Mouse (Mus musculus) ES-Bruce4 (cell line): ENCODE measurements around the gene Ccdc71. TPM values are rescaled to one million over a fixed set of nuclear protein-coding genes. Genes with fewer than 3 reads are reported as not detected.

Experiments used
- H3K27ac ChIP-seq: 2 replicates; pipeline ENCODE4 v1.5.1; 2012; ENCODE audit warnings: low read length, inconsistent platforms; ENCODE audit not compliant: insufficient read depth
- H3K27me3 ChIP-seq: 2 replicates; pipeline ENCODE4 v1.6.1; 2012; ENCODE audit warnings: mild to moderate bottlenecking, low read length, inconsistent platforms; ENCODE audit not compliant: control insufficient read depth, poor library complexity, insufficient read depth, severe bottlenecking
- H3K36me3 ChIP-seq: 2 replicates; pipeline ENCODE4 v1.6.1; 2012; ENCODE audit warnings: inconsistent platforms, mild to moderate bottlenecking, low read length, moderate library complexity; ENCODE audit not compliant: control insufficient read depth, poor library complexity, insufficient read depth, severe bottlenecking
- H3K4me1 ChIP-seq: one replicate; pipeline ENCODE4 v1.8.1; 2011; ENCODE audit warnings: low read length; ENCODE audit not compliant: control insufficient read depth, insufficient read depth
- H3K4me3 ChIP-seq: 2 replicates; pipeline ENCODE4 v1.5.1; 2011; ENCODE audit warnings: low read depth, mild to moderate bottlenecking, low read length
- H3K9ac ChIP-seq: 2 replicates; pipeline ENCODE4 v1.6.1; 2012; ENCODE audit warnings: low read depth, mild to moderate bottlenecking, inconsistent platforms; ENCODE audit not compliant: poor library complexity, severe bottlenecking
- H3K9me3 ChIP-seq: replicated peaks from 2 replicates; pipeline ENCODE4 v1.6.1; 2012; ENCODE audit warnings: mild to moderate bottlenecking, low read length, inconsistent platforms; ENCODE audit not compliant: control insufficient read depth, poor library complexity, insufficient read depth, severe bottlenecking
- CTCF ChIP-seq: IDR thresholded peaks from one replicate; pipeline ENCODE4 v1.8.1; 2011; ENCODE audit warnings: low read depth, low read length
- EP300 ChIP-seq: IDR thresholded peaks from 2 replicates; pipeline ENCODE4 v1.6.1; 2011; ENCODE audit warnings: low read depth, low read length; ENCODE audit not compliant: insufficient read depth
- POLR2A ChIP-seq: IDR thresholded peaks from one replicate; pipeline ENCODE4 v1.8.1; 2011; ENCODE audit warnings: low read length; ENCODE audit not compliant: insufficient read depth
- polyA plus RNA-seq: library from polyadenylated mRNA; stranded (reverse); fragments of >200 nt; gene quantifications from 2 replicates; pipeline ENCODE4 v1.2.4, GENCODE M21; 2011; ENCODE audit warnings: low read depth; ENCODE audit not compliant: missing spikeins, insufficient read depth, insufficient read length

Gene Ccdc71
- polyA plus RNA-seq, 1 experiment = 31.6 TPM

DNA sequence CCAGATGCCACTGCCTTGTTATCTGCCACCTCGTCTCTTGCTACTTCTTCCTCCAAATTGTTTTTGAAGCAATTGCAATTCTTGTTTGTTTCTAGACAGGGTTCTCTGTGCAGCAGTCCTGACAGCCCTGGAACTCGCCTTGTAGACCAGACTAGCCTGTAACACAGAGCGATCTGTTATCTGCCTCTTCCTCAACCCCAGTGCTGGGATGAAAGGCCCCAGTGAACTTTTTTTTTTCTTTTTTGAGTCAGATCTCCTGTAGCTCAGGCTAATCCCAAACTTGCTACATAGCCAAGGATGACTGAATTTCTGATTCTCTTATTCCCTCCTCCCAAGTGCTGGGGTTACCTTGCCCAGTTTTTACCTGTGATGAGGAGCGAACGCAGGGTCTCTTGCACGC, 5.9 kb upstream of the Ccdc71 start:
- H3K9me3 ChIP-seq = no peaks in the 10 kb centered on the region
- H3K36me3 ChIP-seq = no peaks in the 10 kb centered on the region
- no peak overlapping the region for H3K9ac ChIP-seq
- no peak overlapping the region for H3K4me3 ChIP-seq
- H3K27ac ChIP-seq = no peak overlapping the region
- TF ChIP-seq EP300 = no peak
- no peak for TF ChIP-seq POLR2A
- TF ChIP-seq CTCF = no peak
- peaks cover 8% of the 10 kb centered on the region for H3K4me1 ChIP-seq
- no peaks in the 10 kb centered on the region for H3K27me3 ChIP-seq

DNA sequence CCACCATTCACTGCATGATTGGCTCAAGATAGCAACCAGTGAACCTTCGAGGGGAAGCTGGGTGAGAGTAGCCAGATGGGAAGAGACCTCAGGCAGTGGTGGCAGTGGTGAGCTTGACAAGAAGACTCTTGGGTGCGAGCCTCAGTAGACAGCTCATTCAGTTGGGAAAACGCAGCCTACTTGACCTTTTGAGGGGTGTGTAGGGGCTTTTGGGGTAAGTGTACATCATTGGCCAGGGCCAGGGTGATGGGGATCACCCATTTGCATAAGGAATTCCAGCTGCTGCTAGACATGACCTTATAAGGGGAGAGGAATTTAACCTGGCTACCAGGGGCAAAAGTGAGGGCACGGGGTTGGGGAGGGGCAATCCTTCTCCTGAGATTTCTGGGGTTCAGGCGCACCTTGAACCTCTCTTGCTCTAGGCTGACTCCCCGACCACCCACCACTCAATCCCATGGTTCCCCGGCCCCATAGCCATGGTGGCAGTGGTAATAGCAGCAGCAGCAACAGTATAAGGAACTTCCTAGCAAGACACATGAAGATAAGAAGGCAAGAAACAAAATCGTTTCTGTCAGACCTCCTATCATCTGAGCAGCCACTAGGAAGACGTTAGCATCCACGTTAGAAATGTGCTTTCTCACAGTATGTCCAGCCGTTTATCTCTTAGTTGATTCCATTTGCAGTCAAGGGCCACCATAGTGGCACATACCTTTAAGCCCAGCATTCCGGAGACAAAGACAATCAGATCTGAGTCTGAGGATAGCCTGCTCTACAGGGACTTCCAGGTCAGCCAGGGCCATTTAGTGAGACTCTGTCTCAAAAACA, 4.4 kb upstream of the Ccdc71 start:
- no peak overlapping the region for H3K9ac ChIP-seq
- TF ChIP-seq POLR2A = no peak
- no peak for TF ChIP-seq EP300
- TF ChIP-seq CTCF = no peak
- H3K4me1 ChIP-seq = peaks cover 8% of the 10 kb centered on the region
- H3K27me3 ChIP-seq = no peaks in the 10 kb centered on the region
- H3K27ac ChIP-seq = no peak overlapping the region
- no peak overlapping the region for H3K4me3 ChIP-seq
- H3K9me3 ChIP-seq = no peaks in the 10 kb centered on the region
- H3K36me3 ChIP-seq = no peaks in the 10 kb centered on the region

DNA sequence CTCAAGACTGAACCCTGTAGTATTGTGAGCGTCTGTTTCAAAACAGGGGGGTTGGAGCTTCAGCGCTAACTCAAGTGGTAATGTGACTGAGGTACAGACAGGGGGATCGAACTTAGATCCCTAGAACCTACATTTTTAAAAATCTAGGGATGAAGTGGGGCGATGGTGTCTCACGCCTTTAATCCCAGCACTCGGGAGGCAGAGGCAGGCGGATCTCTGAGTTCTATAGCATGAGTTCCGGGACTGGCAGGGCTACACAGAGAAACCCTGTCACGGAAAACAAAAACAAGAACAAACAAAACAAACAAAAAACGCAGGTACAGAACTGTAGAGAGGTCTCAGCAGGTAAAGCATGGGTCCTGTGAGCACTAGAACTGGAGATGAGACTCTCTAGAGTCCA, 3.4 kb upstream of the Ccdc71 start:
- no peak for TF ChIP-seq POLR2A
- TF ChIP-seq EP300 = no peak
- no peak for TF ChIP-seq CTCF
- Histone ChIP-seq H3K27ac (no peak overlapping the region), H3K9ac (no peak overlapping the region), H3K4me3 (no peak overlapping the region), H3K4me1 (peaks cover 8% of the 10 kb centered on the region), H3K27me3 (no peaks in the 10 kb centered on the region), H3K36me3 (no peaks in the 10 kb centered on the region), H3K9me3 (no peaks in the 10 kb centered on the region)

DNA sequence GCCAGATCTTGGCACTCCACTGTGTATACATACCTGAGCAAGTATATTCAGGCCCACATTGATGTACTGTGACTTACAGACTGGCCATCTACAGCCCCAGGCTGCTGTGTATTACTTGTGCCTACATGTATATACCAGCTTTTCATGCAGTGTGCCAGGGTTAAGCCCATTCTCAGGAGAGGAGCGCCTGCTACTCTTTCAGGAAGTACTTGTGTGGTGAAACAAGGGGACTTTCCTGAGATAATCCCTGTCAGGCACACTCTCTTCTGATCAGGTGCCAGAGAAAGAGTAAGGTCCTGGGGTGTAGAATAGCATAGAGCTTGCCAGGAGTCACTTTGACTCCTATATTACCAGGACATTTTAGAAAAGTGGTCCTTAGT, 398 bp upstream of the Ccdc71 start:
- Histone ChIP-seq H3K9me3 (no peaks in the 10 kb centered on the region), H3K27ac (peak overlapping the region; percentile 61), H3K4me1 (peaks cover 10% of the 10 kb centered on the region), H3K4me3 (no peak overlapping the region), H3K27me3 (no peaks in the 10 kb centered on the region), H3K36me3 (peaks cover 13% of the 10 kb centered on the region), H3K9ac (no peak overlapping the region; the same call in 1 of the 2 replicates)
- TF ChIP-seq POLR2A = no peak
- no peak for TF ChIP-seq CTCF
- no peak for TF ChIP-seq EP300

DNA sequence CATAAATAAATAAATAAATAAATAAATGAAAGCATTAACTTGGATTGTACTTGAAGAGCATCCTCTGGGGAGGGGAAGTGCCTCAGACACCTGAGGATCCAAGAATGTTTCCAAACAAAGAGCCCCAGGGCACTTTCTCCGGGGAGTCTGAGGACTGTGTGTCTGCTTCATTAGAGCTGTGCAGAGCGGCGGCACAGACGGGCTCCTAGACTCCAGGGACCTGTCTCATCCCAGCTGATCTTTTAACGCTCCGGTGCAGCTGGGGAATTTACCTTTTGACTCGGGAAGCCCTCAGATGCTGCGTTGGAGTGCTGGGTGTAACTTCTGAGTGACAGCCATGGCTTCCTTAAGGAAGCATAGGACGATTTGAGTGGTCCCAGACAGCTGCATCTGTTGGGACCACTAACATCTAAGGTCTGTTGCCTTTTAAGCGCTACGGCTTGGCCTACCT, 879 bp downstream of the Ccdc71 start, which contains the start of gene Klhdc8b:
Gene Klhdc8b, minus strand, starts transcription at position 401 of the 451 bp plus-strand sequence.
- peaks cover 4% of the 10 kb centered on the region for H3K4me1 ChIP-seq

DNA sequence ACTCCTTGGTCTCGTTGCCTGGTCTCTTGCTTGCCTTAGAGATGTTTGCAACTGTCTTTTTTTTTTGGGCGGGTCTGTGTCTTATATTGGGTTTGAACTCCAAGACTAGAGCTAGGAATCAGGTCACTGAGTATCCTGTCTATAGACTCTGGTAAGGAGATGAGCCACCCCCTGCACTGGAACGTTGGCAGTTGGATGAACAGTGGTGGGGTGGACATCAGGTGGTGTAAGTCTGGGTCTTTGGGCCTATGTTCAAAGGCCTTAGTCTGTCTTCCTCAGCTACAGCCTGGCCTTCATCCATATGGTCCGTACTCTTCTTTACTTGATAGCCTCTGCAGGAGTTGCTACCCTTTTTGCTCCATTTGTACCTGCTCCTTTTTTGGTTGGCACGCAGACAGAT, 1.3 kb downstream of the Ccdc71 start:
- Histone ChIP-seq H3K4me3 (peak overlapping the region; percentile 87), H3K36me3 (peaks cover 13% of the 10 kb centered on the region), H3K27me3 (no peaks in the 10 kb centered on the region), H3K9me3 (no peaks in the 10 kb centered on the region), H3K27ac (no peak overlapping the region), H3K9ac (peak overlapping the region; percentile 93; the same call in 1 of the 2 replicates), H3K4me1 (peaks cover 4% of the 10 kb centered on the region)
- no peak for TF ChIP-seq CTCF
- TF ChIP-seq POLR2A = no peak
- TF ChIP-seq EP300 = no peak

More for the DNA sequence above, 879 bp downstream of the Ccdc71 start, which contains the start of gene Klhdc8b:
- peaks cover 13% of the 10 kb centered on the region for H3K36me3 ChIP-seq
- H3K9me3 ChIP-seq = no peaks in the 10 kb centered on the region
- no peak within 1 kb of the TSS for H3K27ac ChIP-seq
- peak within 1 kb of the TSS; percentile 93 for H3K9ac ChIP-seq
- H3K4me3 ChIP-seq = peak within 1 kb of the TSS; percentile 87
- TF ChIP-seq POLR2A (no peak), EP300 (no peak), CTCF (no peak)
- H3K27me3 ChIP-seq = no peaks in the 10 kb centered on the region
